Mouse (Mus musculus): ENCODE data around the gene Snx1.

- TF ChIP-seq NRF1 (IDR thresholded peaks at IDR 0.05; ENCODE audit: insufficient read depth, low read depth, low read length, poor library complexity, severe bottlenecking) (no peak), KAT2A (conservative IDR thresholded peaks at IDR 0.05; ENCODE audit: low read depth, low read length) (no peak), JUND (IDR thresholded peaks at IDR 0.05; ENCODE audit: low read depth, low read length) (no peak), CTCF (IDR thresholded peaks at IDR 0.05 in 2 of 3, conservative IDR thresholded peaks at IDR 0.05 in 1 of 3; ENCODE audit: control insufficient read depth in 1 of 3, insufficient read depth in 1 of 3, low read depth in 2 of 3, low read length in 3 of 3, poor library complexity in 1 of 3, severe bottlenecking in 1 of 3) (no peak), POLR2A (IDR thresholded peaks at IDR 0.05; ENCODE audit: control insufficient read depth in 1 of 2, insufficient read depth in 1 of 2, low read depth in 1 of 2, low read length in 2 of 2, poor library complexity in 1 of 2) (no peak), UBTF (IDR thresholded peaks at IDR 0.05; ENCODE audit: borderline replicate concordance, insufficient read depth, low read depth, low read length) (no peak), POLR2AphosphoS5 (IDR thresholded peaks at IDR 0.05; ENCODE audit: borderline replicate concordance, low read depth, low read length) (no peak), EP300 (IDR thresholded peaks at IDR 0.05; ENCODE audit: low read depth in 1 of 2, low read length in 2 of 2) (no peak), MAX (IDR thresholded peaks at IDR 0.05; ENCODE audit: low read length) (no peak), RCOR1 (IDR thresholded peaks at IDR 0.05; ENCODE audit: low read depth, low read length) (no peak), E2F4 (IDR thresholded peaks at IDR 0.05; ENCODE audit: borderline replicate concordance, low read depth, low read length) (no peak), MXI1 (IDR thresholded peaks at IDR 0.05; ENCODE audit: low read depth, low read length) (no peak), SMC3 (IDR thresholded peaks at IDR 0.05; ENCODE audit: low read depth, low read length) (no peak)
These were observed 35.7 kb downstream of the Snx1 start for GRCm38 (mm10) chr9:66090593-66091244.
